Mouse (Mus musculus) lung, postnatal 0 days (tissue): ENCODE results near the gene Rtl1. TPM values are rescaled to one million over a fixed set of nuclear protein-coding genes. Genes with fewer than 3 reads are reported as not detected.

ENCODE experiments used
- ATAC-seq: fragments of 200-750 bp; cut with Nextera tagmentation; 2 replicates; pipeline ENCODE4 v1.8.0; 2017; ENCODE audit warnings: moderate library complexity
- DNase-seq: peaks from one replicate; pipeline ENCODE4 v3.0.0-alpha.2; 2016; ENCODE audit warnings: low spot score
- H3K27ac ChIP-seq: fragments of 300-500 bp; sonication (generic); 2 replicates; pipeline ENCODE4 v1.5.1; 2014; ENCODE audit warnings: antibody characterized with exemption, mild to moderate bottlenecking, low read length, mixed read lengths
- H3K27me3 ChIP-seq: fragments of 300-500 bp; sonication (generic); replicated peaks from 2 replicates; pipeline ENCODE4 v1.6.1; 2014; ENCODE audit warnings: low read length, mixed read lengths; ENCODE audit not compliant: insufficient read depth
- H3K36me3 ChIP-seq: fragments of 300-500 bp; sonication (generic); 2 replicates; pipeline ENCODE4 v1.6.1; 2014; ENCODE audit warnings: low read length, mixed read lengths; ENCODE audit not compliant: insufficient read depth
- H3K4me1 ChIP-seq: fragments of 300-500 bp; sonication (generic); 2 replicates; pipeline ENCODE4 v1.6.1; 2014; ENCODE audit warnings: antibody characterized with exemption, low read depth, low read length, mixed read lengths; ENCODE audit not compliant: insufficient read depth
- H3K4me2 ChIP-seq: fragments of 300-500 bp; sonication (generic); replicated peaks from 2 replicates; pipeline ENCODE4 v1.6.1; 2014; ENCODE audit warnings: low read depth, mild to moderate bottlenecking, low read length, moderate library complexity, mixed read lengths
- H3K4me3 ChIP-seq: fragments of 300-500 bp; sonication (generic); 2 replicates; pipeline ENCODE4 v1.5.1; 2014; ENCODE audit warnings: low read depth, low read length
- H3K9ac ChIP-seq: fragments of 300-500 bp; sonication (generic); replicated peaks from 2 replicates; pipeline ENCODE4 v1.6.1; 2014; ENCODE audit warnings: low read depth, mild to moderate bottlenecking
- H3K9me3 ChIP-seq: fragments of 300-500 bp; sonication (generic); 2 replicates; pipeline ENCODE4 v1.6.1; 2016; ENCODE audit warnings: low read length, mixed read lengths
- CTCF ChIP-seq: IDR thresholded peaks from 2 replicates; pipeline ENCODE4 v1.5.1; 2016; ENCODE audit warnings: antibody characterized with exemption, mild to moderate bottlenecking
- EP300 ChIP-seq: IDR thresholded peaks from 2 replicates; pipeline ENCODE4 v1.6.1; 2016; ENCODE audit warnings: antibody characterized with exemption, mild to moderate bottlenecking, control low read depth
- WGBS: fragments of 180-500 bp; shearing (Covaris S2); extraction: QIAGEN DNeasy Blood & Tissue Kit; methylation state at CpG from one replicate; pipeline ENCODE4 v1.1.7; 2014; 5-methylcytosine and 5-hydroxymethylcytosine counted together
- polyA plus RNA-seq: library from polyadenylated mRNA; unstranded; fragments of >200 nt; fragmentation: Nextera tagmentation; extraction: Ambion mirVana; gene quantifications from 2 replicates; pipeline ENCODE4 v1.2.1, GENCODE M21; 2015

The Rtl1 gene
- polyA plus RNA-seq, 1 experiment from 2014 or later: 0.14 TPM

DNA sequence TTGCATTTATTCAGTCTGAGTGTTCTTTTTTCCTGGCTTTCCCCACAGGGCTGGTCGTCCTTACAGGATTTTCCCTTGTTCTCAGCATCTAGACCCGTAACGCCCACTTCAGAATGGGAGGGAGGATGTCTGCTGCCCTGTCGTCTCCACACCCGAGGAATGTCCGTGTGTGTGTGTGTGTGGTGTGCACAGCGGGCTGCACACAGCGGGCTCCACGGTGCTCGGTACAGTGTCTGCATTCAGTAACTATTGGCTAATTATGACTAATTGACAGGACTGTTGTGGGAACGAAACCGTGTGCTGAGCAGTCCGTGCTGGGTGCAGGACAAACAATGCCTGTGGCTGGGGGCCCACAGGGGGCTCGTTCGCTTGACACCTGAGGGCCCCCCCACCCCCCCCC, 17.0 kb upstream of the Rtl1 start:
- 46% methylated on average over 15 of the region's 15 CpGs for WGBS
- no peaks in the 10 kb centered on the region for H3K36me3 ChIP-seq
- H3K4me2 ChIP-seq: no peak overlapping the region
- H3K4me3 ChIP-seq: no peak overlapping the region
- no peak; the same call in 1 of the 2 replicates for ATAC-seq
- TF ChIP-seq CTCF: no peak
- no peak for TF ChIP-seq EP300
- no peak overlapping the region for H3K9ac ChIP-seq
- no peaks in the 10 kb centered on the region for H3K27me3 ChIP-seq
- peak; percentile 12 for DNase-seq
- H3K4me1 ChIP-seq: no peaks in the 10 kb centered on the region
- no peak overlapping the region for H3K27ac ChIP-seq
- no peaks in the 10 kb centered on the region for H3K9me3 ChIP-seq

DNA sequence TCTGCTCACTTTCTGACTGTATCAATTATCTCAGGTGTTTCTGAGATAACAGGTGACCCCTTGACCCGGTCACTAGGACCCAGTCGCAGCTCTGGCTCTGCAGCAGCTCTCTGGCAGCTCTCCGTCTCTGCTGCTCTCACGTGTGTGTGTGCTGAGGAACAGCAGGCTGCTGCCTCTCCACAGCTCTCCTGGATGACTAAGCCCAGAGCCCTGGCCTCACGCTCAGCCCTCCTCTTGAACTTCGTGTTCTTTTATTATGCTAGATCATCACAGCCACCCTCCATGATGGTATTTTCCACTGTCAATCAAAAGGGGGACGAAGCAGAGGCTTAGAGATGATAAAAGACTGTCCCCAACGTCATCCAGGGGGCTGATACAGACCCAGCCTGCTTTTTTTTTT, 15.2 kb upstream of the Rtl1 start:
- DNase-seq (no peak), ATAC-seq (no peak)
- Histone ChIP-seq H3K4me2 (no peak overlapping the region), H3K4me3 (no peak overlapping the region), H3K4me1 (no peaks in the 10 kb centered on the region), H3K9me3 (no peaks in the 10 kb centered on the region), H3K27ac (no peak overlapping the region), H3K9ac (no peak overlapping the region), H3K27me3 (no peaks in the 10 kb centered on the region), H3K36me3 (no peaks in the 10 kb centered on the region)
- 53% methylated on average over 8 of the region's 8 CpGs for WGBS
- TF ChIP-seq CTCF (no peak), EP300 (no peak)

- H3K9ac ChIP-seq: no peak overlapping the region
- no peak overlapping the region for H3K27ac ChIP-seq
- H3K36me3 ChIP-seq: no peaks in the 10 kb centered on the region
- H3K4me2 ChIP-seq: no peak overlapping the region
- no peaks in the 10 kb centered on the region for H3K4me1 ChIP-seq
- H3K4me3 ChIP-seq: no peak overlapping the region
- no peak for DNase-seq
- TF ChIP-seq CTCF (no peak), EP300 (no peak)
- ATAC-seq: no peak
- no peaks in the 10 kb centered on the region for H3K27me3 ChIP-seq
- no peaks in the 10 kb centered on the region for H3K9me3 ChIP-seq
- 51% methylated on average over 10 of the region's 10 CpGs for WGBS
Measured at GRCm38 (mm10) chr12:109614416-109614815, 14.3 kb upstream of the Rtl1 start.

- Histone ChIP-seq H3K9me3 (no peaks in the 10 kb centered on the region), H3K27me3 (no peaks in the 10 kb centered on the region), H3K27ac (no peak overlapping the region), H3K4me3 (no peak overlapping the region), H3K4me1 (no peaks in the 10 kb centered on the region), H3K9ac (no peak overlapping the region), H3K4me2 (no peak overlapping the region), H3K36me3 (no peaks in the 10 kb centered on the region)
- no peak for ATAC-seq
- TF ChIP-seq CTCF: peak; percentile 8; the same call in 1 of the 2 replicates
- TF ChIP-seq EP300: no peak
- 49% methylated on average over 32 of the region's 34 CpGs for WGBS
- no peak for DNase-seq
Measured at GRCm38 (mm10) chr12:109612392-109613385, 12.6 kb upstream of the Rtl1 start.

GRCm38 (mm10) chr12:109608576-109609440, 8.7 kb upstream of the Rtl1 start:
- H3K9me3 ChIP-seq: no peaks in the 10 kb centered on the region
- H3K4me1 ChIP-seq: no peaks in the 10 kb centered on the region
- DNase-seq (peak; percentile 16), ATAC-seq (no peak)
- 53% methylated on average over 13 of the region's 13 CpGs for WGBS
- no peaks in the 10 kb centered on the region for H3K36me3 ChIP-seq
- no peak overlapping the region for H3K4me3 ChIP-seq
- H3K27ac ChIP-seq: no peak overlapping the region; the same call in 1 of the 2 replicates
- no peak overlapping the region for H3K9ac ChIP-seq
- H3K4me2 ChIP-seq: no peak overlapping the region
- no peak for TF ChIP-seq EP300
- peak; percentile 61 for TF ChIP-seq CTCF
- no peaks in the 10 kb centered on the region for H3K27me3 ChIP-seq

GRCm38 (mm10) chr12:109607953-109608352, 7.8 kb upstream of the Rtl1 start:
- Histone ChIP-seq H3K9me3 (no peaks in the 10 kb centered on the region), H3K27ac (no peak overlapping the region), H3K4me3 (no peak overlapping the region), H3K4me1 (no peaks in the 10 kb centered on the region), H3K27me3 (no peaks in the 10 kb centered on the region), H3K4me2 (no peak overlapping the region), H3K36me3 (no peaks in the 10 kb centered on the region), H3K9ac (no peak overlapping the region)
- WGBS: 54% methylated on average over 9 of the region's 9 CpGs
- ATAC-seq (no peak), DNase-seq (no peak)
- TF ChIP-seq EP300: no peak
- no peak for TF ChIP-seq CTCF
